Mouse (Mus musculus): ENCODE data around the gene Hnrnpa0.

Gene Hnrnpa0

GRCm38 (mm10) chr13:58126862-58127765, 1.2 kb downstream of the Hnrnpa0 start:
- no peak for DNase-seq (ENCODE audit: low spot score)

GRCm38 (mm10) chr13:58126126-58126525, 2.2 kb downstream of the Hnrnpa0 start:
- DNase-seq (ENCODE audit: low spot score): peak; percentile 84

GRCm38 (mm10) chr13:58124989-58125388, 3.4 kb downstream of the Hnrnpa0 start:
- DNase-seq (ENCODE audit: low spot score): no peak

DNA sequence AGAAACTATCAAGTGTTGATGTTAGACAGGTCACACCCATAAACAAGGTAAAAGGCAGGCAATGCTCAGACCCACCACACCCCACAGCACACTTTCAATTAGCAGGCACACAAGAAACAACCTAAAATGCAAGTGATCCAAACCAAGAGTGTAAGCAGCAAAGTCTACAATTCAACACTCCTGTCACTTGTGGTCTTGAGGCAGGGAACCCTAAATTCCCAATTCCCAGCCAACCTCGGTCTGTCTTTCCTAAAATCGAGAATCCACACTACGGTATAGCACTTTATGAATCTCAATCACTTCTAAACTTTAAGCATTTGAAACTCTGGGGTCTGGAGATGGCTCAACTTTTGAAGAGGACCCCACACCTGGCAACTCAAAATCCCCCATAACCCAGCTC, 4.1 kb downstream of the Hnrnpa0 start:
- DNase-seq (ENCODE audit: low spot score): no peak

DNA sequence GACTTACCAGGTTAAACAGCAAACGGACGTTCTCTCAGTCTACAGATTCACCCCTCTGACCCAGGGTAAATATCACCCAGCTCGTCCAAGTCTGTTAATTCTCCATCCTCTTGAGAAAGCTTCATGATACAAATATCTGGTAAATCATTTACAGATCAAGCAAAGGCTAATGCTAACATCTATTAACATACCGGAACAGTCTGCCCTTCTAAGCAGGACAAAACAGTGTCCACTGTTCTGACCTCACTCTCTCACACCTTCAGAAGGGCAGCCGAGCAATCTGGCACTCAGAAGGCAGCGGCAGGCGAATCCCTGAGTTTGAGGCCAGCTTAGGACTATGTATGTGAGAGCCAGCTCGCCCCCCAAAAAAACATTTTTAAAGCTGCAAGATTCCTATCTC, 5.0 kb downstream of the Hnrnpa0 start:
- no peak for DNase-seq (ENCODE audit: low spot score)

GRCm38 (mm10) chr13:58122786-58123297, 5.5 kb downstream of the Hnrnpa0 start:
- DNase-seq (ENCODE audit: low spot score): no peak

DNA sequence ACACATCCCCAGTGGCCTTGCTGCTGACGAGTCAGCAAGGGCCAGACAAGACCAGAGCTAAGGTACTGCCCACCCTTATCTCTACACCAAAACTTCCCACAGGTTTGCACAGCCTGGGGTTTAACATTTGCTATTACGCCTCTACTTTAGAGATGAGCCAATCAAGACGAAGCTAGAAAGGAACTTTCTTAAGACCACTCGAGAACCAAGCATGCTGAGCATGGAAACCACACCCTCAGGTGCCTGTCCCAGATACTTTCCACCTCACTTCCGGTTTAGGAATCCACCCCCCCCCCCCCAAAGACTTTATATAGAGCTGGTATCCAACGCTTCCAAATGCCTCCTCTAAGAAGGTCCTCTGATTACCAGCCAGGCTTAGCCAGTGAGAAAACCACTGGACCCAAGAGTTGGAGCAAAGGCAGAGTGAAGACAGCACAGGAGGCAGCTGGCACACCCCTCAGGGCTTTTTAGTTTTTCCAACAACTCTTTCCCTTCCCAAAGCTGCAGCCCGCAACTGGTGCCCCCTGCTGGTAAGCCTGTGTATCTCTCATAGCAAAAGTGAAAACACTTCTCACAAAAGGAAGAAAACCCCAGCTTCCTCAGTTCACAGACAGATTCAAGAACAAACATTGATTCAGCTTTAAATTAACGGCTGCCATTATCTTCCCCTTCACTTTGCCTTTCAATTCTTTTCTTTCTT, 10.9 kb downstream of the Hnrnpa0 start:
- DNase-seq (ENCODE audit: low spot score): no peak

GRCm38 (mm10) chr13:58116801-58117200, 11.6 kb downstream of the Hnrnpa0 start:
- DNase-seq (ENCODE audit: low spot score): no peak

- no peak for DNase-seq (ENCODE audit: low spot score)
Observed at GRCm38 (mm10) chr13:58115227-58115626, 13.1 kb downstream of the Hnrnpa0 start.

- no peak for DNase-seq (ENCODE audit: low spot score)
Observed at GRCm38 (mm10) chr13:58113061-58113900, 15.1 kb downstream of the Hnrnpa0 start, which contains the start of gene Klhl3. TSS of gene Klhl3 (minus strand) at chr13:58113592.

GRCm38 (mm10) chr13:58112601-58113041, 15.7 kb downstream of the Hnrnpa0 start:
- DNase-seq (ENCODE audit: low spot score): no peak

GRCm38 (mm10) chr13:58112191-58112590, 16.2 kb downstream of the Hnrnpa0 start:
- no peak for DNase-seq (ENCODE audit: low spot score)

- no peak for DNase-seq (ENCODE audit: low spot score)
Observed at GRCm38 (mm10) chr13:58111306-58111705, 17.1 kb downstream of the Hnrnpa0 start.

- DNase-seq (ENCODE audit: low spot score): no peak
Observed at GRCm38 (mm10) chr13:58090643-58091042, 37.7 kb downstream of the Hnrnpa0 start.

GRCm38 (mm10) chr13:58084396-58084795, 44.0 kb downstream of the Hnrnpa0 start:
- no peak for DNase-seq (ENCODE audit: low spot score)

GRCm38 (mm10) chr13:58083521-58083920, 44.8 kb downstream of the Hnrnpa0 start:
- DNase-seq (ENCODE audit: low spot score): no peak

DNA sequence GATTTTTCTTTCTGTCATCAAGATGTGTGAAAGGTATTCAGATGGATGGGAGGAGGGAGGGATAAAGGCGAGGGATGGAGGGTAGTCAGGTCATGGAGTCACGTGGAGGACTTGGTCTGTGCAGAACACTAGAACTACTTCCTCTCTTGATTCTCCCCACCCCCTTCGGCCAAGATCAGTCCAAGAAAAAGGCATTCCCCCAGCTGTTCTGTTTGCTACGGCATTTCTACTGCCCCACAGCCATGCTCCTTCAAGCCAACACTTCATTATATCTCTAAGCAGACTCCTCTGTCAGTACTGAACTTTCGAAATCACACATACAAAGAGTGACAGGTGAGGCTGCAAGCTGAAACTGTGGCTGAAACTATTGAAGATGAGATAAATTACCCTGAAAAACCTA, 45.3 kb downstream of the Hnrnpa0 start:
- DNase-seq (ENCODE audit: low spot score): no peak

DNA sequence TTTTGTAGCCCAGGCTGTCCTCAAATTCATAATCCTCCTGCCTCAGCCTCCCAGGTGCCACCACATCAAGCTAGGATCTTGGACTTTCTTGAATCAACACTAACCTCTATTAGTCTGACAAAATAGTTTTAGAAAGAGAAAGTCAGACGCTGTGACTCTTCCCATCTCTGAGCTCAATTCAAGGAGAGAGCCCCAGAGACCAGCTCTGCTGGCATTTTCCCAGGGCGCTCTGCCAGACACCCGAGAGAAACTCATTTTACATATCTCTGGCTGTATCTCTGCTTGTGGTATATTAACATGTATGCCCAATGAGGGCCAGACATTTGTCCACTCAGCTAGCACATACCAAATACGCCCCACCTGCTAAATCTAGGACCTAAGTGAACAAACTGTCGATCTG, 50.0 kb downstream of the Hnrnpa0 start:
- DNase-seq (ENCODE audit: low spot score): no peak

Data from adipocyte (in vitro differentiated cells).